Mouse (Mus musculus): Measurements from ENCODE around the gene Dsn1. TPM values are rescaled to one million over a fixed set of nuclear protein-coding genes. Genes with fewer than 3 reads are reported as not detected.

Gene Dsn1
- polyA plus RNA-seq (2016; fragmentation: Nextera tagmentation; extraction: Ambion mirVana), result 51.3 and 61.5 TPM in 2 replicates

- H3K27me3 ChIP-seq (ENCODE audit: low read depth, poor library complexity, severe bottlenecking), result no peaks in the 10 kb centered on the region
- peaks cover 34% of the 10 kb centered on the region for H3K36me3 ChIP-seq
- DNase-seq (ENCODE audit: low spot score), result peak; percentile 90
- H3K4me3 ChIP-seq, result peak within 1 kb of the TSS; percentile 86
- WGBS, result under 1% methylated on average over 56 of the region's 56 CpGs
- H3K4me1 ChIP-seq, result peaks cover 38% of the 10 kb centered on the region
- peak within 1 kb of the TSS; percentile 93 for H3K27ac ChIP-seq
- no peaks in the 10 kb centered on the region for H3K9me3 ChIP-seq (replicated peaks)
Measured at GRCm38 (mm10) chr2:157006511-157007233, at the start of gene Dsn1. Dsn1 (minus strand) TSS chr2:157007154.

- H3K27me3 ChIP-seq (ENCODE audit: low read depth, poor library complexity, severe bottlenecking), result no peaks in the 10 kb centered on the region
- 96% methylated on average over 6 of the region's 6 CpGs for WGBS
- H3K9me3 ChIP-seq (replicated peaks), result no peaks in the 10 kb centered on the region
- H3K4me3 ChIP-seq, result no peak overlapping the region
- H3K27ac ChIP-seq, result no peak overlapping the region
- peaks cover 24% of the 10 kb centered on the region for H3K4me1 ChIP-seq
- peaks cover 93% of the 10 kb centered on the region for H3K36me3 ChIP-seq
- no peak for DNase-seq (ENCODE audit: low spot score)
Measured at GRCm38 (mm10) chr2:157055721-157056120, 48.8 kb upstream of the Dsn1 start.

DNA sequence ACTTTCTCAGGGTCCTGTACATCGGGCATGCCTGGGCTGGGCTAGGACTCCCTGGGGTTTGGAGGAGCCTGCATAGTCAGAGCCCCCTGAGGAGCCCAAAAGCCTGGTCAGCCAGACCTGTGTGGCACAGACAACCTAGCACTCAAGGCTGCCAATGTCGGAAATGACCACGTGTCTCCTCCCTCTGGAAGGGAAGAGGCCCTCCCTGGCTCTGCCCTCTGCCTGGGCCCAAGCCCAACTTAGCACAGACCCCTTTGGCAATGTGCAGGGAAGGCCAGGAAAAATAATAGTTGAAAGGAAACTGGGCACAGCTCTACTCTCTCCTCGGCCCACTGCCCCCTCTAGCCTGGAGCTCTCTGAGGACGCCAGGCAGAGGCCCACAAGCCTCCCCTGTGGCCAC lies 47.9 kb upstream of the Dsn1 start:
- Histone ChIP-seq H3K27me3 (ENCODE audit: low read depth, poor library complexity, severe bottlenecking) (no peaks in the 10 kb centered on the region), H3K9me3 (replicated peaks) (no peaks in the 10 kb centered on the region), H3K4me1 (peaks cover 23% of the 10 kb centered on the region), H3K4me3 (no peak overlapping the region), H3K27ac (no peak overlapping the region), H3K36me3 (peaks cover 93% of the 10 kb centered on the region)
- WGBS, result 75% methylated on average over 5 of the region's 5 CpGs
- no peak for DNase-seq (ENCODE audit: low spot score)

DNA sequence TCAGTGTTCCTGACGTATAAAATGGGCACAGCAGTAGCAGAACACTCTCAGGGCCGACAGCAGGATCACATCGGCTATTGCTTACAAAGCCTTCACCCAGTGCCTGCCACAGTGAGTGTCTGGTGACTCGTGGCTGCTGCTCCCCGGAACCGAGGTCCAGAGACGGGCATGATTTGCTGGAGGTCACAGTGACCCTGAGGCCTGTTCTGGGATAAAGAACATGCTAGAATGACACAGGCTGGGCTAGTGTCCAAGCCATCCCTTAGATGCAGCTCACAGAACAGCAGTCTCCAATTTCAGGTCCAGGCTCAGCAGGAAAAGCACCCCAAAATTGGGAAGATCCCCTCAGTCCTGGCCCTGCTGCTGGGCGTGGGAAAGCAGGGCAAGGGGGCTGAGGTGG lies 47.3 kb upstream of the Dsn1 start:
- Histone ChIP-seq H3K4me3 (no peak overlapping the region), H3K36me3 (peaks cover 93% of the 10 kb centered on the region), H3K9me3 (replicated peaks) (no peaks in the 10 kb centered on the region), H3K27ac (no peak overlapping the region), H3K27me3 (ENCODE audit: low read depth, poor library complexity, severe bottlenecking) (no peaks in the 10 kb centered on the region), H3K4me1 (peaks cover 18% of the 10 kb centered on the region)
- DNase-seq (ENCODE audit: low spot score), result no peak
- 92% methylated on average over 8 of the region's 8 CpGs for WGBS

- Histone ChIP-seq H3K27ac (no peak overlapping the region), H3K4me3 (no peak overlapping the region), H3K36me3 (peaks cover 93% of the 10 kb centered on the region), H3K4me1 (peaks cover 13% of the 10 kb centered on the region), H3K27me3 (ENCODE audit: low read depth, poor library complexity, severe bottlenecking) (no peaks in the 10 kb centered on the region), H3K9me3 (replicated peaks) (no peaks in the 10 kb centered on the region)
- no peak for DNase-seq (ENCODE audit: low spot score)
- WGBS, result 85% methylated on average over 4 of the region's 4 CpGs
Measured at GRCm38 (mm10) chr2:157053787-157054186, 46.8 kb upstream of the Dsn1 start.

GRCm38 (mm10) chr2:157053124-157053523 lies 46.2 kb upstream of the Dsn1 start:
- peaks cover 6% of the 10 kb centered on the region; the same call in 1 of the 2 replicates for H3K4me1 ChIP-seq
- no peak overlapping the region for H3K4me3 ChIP-seq
- no peak for DNase-seq (ENCODE audit: low spot score)
- WGBS, result 93% methylated on average over 5 of the region's 5 CpGs
- H3K27me3 ChIP-seq (ENCODE audit: low read depth, poor library complexity, severe bottlenecking), result no peaks in the 10 kb centered on the region
- peaks cover 94% of the 10 kb centered on the region for H3K36me3 ChIP-seq
- no peaks in the 10 kb centered on the region for H3K9me3 ChIP-seq (replicated peaks)
- no peak overlapping the region for H3K27ac ChIP-seq

- Histone ChIP-seq H3K27ac (no peak overlapping the region), H3K4me1 (0 out of 2 replicates have a peak, but pooled peaks cover under 1% of the 10 kb centered on the region), H3K27me3 (ENCODE audit: low read depth, poor library complexity, severe bottlenecking) (no peaks in the 10 kb centered on the region), H3K9me3 (replicated peaks) (no peaks in the 10 kb centered on the region), H3K4me3 (no peak overlapping the region), H3K36me3 (peaks cover 96% of the 10 kb centered on the region)
- 88% methylated on average over 8 of the region's 8 CpGs for WGBS
- no peak for DNase-seq (ENCODE audit: low spot score)
Measured at GRCm38 (mm10) chr2:157052448-157052847, 45.5 kb upstream of the Dsn1 start.

GRCm38 (mm10) chr2:157049831-157050243 lies 42.9 kb upstream of the Dsn1 start:
- Histone ChIP-seq H3K4me3 (no peak overlapping the region), H3K36me3 (peaks cover 100% of the 10 kb centered on the region), H3K9me3 (replicated peaks) (no peaks in the 10 kb centered on the region), H3K27ac (no peak overlapping the region), H3K27me3 (ENCODE audit: low read depth, poor library complexity, severe bottlenecking) (no peaks in the 10 kb centered on the region), H3K4me1 (no peaks in the 10 kb centered on the region)
- no peak for DNase-seq (ENCODE audit: low spot score)
- WGBS, result 84% methylated on average over 8 of the region's 8 CpGs

DNA sequence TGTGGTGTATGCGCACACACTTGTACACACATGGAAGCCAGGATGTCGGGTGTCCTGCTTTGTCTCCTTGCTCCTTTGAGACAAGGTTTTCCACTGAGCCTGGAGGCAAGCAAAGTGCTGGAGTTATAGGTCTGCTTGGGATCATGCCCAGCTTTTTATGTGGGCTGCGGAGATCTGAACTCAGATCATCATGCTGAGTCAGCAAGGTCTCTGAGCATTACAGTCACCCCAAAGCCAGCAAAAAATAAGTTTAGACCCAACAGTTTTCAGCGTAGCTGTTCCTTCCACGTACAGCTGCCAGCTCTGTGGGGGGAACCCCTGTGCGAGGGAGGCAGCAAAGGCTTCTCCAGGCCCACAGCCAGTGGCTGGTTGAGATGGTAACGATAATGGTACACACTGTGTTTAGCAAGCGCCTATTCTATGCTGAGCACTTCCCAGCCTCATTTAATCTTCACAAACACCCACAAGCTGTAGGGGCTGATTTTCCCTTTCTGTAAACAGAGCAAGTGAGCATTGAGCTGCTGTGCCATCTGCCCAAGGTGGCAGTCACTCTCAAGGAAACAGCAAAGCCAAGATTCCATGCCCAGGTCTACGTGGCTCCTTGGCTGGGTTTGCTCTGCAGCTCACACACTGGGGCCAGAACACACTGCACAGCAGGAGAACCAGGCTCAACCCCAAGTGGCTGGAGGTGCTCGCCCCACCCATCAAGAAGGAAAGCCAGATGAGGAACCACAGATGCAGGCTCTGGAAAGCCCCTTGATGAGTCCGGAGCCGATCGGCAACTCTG lies 41.6 kb upstream of the Dsn1 start:
- H3K4me3 ChIP-seq, result no peak overlapping the region
- WGBS, result 94% methylated on average over 13 of the region's 13 CpGs

GRCm38 (mm10) chr2:157046956-157047355 lies 40.0 kb upstream of the Dsn1 start:
- WGBS, result 93% methylated on average over 5 of the region's 5 CpGs
- H3K4me3 ChIP-seq, result no peak overlapping the region
- H3K36me3 ChIP-seq, result peaks cover 99% of the 10 kb centered on the region
- no peaks in the 10 kb centered on the region for H3K9me3 ChIP-seq (replicated peaks)
- no peak for DNase-seq (ENCODE audit: low spot score)
- H3K27ac ChIP-seq, result no peak overlapping the region
- no peaks in the 10 kb centered on the region for H3K27me3 ChIP-seq (ENCODE audit: low read depth, poor library complexity, severe bottlenecking)
- no peaks in the 10 kb centered on the region for H3K4me1 ChIP-seq

More for the DNA sequence above, 41.6 kb upstream of the Dsn1 start:
- DNase-seq (ENCODE audit: low spot score), result no peak
- no peaks in the 10 kb centered on the region for H3K27me3 ChIP-seq (ENCODE audit: low read depth, poor library complexity, severe bottlenecking)
- H3K36me3 ChIP-seq, result peaks cover 100% of the 10 kb centered on the region
- H3K4me1 ChIP-seq, result no peaks in the 10 kb centered on the region
- no peak overlapping the region for H3K27ac ChIP-seq
- no peaks in the 10 kb centered on the region for H3K9me3 ChIP-seq (replicated peaks)

GRCm38 (mm10) chr2:157045932-157046331 lies 39.0 kb upstream of the Dsn1 start:
- Histone ChIP-seq H3K4me1 (no peaks in the 10 kb centered on the region), H3K9me3 (replicated peaks) (no peaks in the 10 kb centered on the region), H3K36me3 (peaks cover 99% of the 10 kb centered on the region), H3K27ac (no peak overlapping the region), H3K27me3 (ENCODE audit: low read depth, poor library complexity, severe bottlenecking) (no peaks in the 10 kb centered on the region), H3K4me3 (no peak overlapping the region)
- no peak for DNase-seq (ENCODE audit: low spot score)
- 98% methylated on average over 2 of the region's 2 CpGs for WGBS

- no peak for DNase-seq (ENCODE audit: low spot score)
- Histone ChIP-seq H3K36me3 (peaks cover 99% of the 10 kb centered on the region), H3K9me3 (replicated peaks) (no peaks in the 10 kb centered on the region), H3K4me3 (no peak overlapping the region), H3K27me3 (ENCODE audit: low read depth, poor library complexity, severe bottlenecking) (no peaks in the 10 kb centered on the region), H3K4me1 (no peaks in the 10 kb centered on the region), H3K27ac (no peak overlapping the region)
Measured at GRCm38 (mm10) chr2:157043987-157044386, 37.0 kb upstream of the Dsn1 start.

- no peak for DNase-seq (ENCODE audit: low spot score)
- no peaks in the 10 kb centered on the region for H3K4me1 ChIP-seq
- H3K27me3 ChIP-seq (ENCODE audit: low read depth, poor library complexity, severe bottlenecking), result no peaks in the 10 kb centered on the region
- no peaks in the 10 kb centered on the region for H3K9me3 ChIP-seq (replicated peaks)
- peaks cover 99% of the 10 kb centered on the region for H3K36me3 ChIP-seq
- H3K4me3 ChIP-seq, result no peak overlapping the region
- 95% methylated on average over 8 of the region's 8 CpGs for WGBS
- no peak overlapping the region for H3K27ac ChIP-seq
Measured at GRCm38 (mm10) chr2:157043556-157043955, 36.6 kb upstream of the Dsn1 start.
